Mouse (Mus musculus) G1E-ER4 (cell line): ENCODE measurements around the gene Gpc5. TPM values are rescaled to one million over a fixed set of nuclear protein-coding genes. Genes with fewer than 3 reads are reported as not detected.

Experiments used
- GATA1 ChIP-seq: IDR thresholded peaks from one replicate; pipeline ENCODE4 v1.8.0; 2012; ENCODE audit warnings: low read length, inconsistent platforms
- polyA plus RNA-seq: library from polyadenylated mRNA; stranded (reverse); fragments of >175 nt; gene quantifications from 2 replicates; pipeline ENCODE4 v1.2.3, GENCODE M21; 2012

Gpc5 gene
- polyA plus RNA-seq, 1 experiment = not detected

DNA sequence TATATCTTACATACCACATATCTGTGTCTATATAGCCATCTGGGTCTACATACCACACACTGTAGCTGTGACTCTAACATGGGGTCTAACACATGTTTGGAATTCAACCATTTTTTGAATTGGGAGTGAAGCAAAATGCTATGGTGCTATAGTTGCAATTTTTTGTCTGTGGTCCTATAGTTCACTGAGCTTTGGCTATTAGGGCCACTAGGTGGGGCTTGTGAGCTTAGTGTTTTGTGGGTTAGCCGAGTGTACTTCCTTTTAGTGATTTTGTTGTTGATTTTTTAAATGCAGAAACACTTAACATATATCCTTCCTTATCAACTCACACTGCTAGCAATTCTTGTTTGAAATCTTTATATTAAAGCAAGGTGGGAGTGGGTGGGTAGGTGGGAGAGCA lies 727.0 kb downstream of the Gpc5 start:
- TF ChIP-seq GATA1 = no peak

DNA sequence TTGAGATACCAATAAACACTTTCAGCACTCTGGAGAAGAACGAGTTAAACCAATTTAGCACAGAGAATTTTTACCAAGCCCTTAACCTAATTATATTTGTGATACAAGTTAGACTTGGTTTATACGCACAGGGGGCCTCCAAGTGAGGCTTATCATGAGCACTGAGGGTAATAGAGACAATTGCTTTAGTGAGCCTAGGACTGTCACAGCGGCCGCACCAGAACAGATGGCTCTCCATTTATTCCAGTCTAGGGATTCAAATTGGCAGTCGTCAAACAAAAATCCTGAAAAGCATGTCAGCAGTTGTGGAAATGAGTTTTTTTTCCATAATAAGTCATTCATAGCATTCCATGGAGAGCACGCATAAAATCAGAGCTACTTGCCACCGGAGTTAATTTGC lies 729.6 kb downstream of the Gpc5 start:
- no peak for TF ChIP-seq GATA1

DNA sequence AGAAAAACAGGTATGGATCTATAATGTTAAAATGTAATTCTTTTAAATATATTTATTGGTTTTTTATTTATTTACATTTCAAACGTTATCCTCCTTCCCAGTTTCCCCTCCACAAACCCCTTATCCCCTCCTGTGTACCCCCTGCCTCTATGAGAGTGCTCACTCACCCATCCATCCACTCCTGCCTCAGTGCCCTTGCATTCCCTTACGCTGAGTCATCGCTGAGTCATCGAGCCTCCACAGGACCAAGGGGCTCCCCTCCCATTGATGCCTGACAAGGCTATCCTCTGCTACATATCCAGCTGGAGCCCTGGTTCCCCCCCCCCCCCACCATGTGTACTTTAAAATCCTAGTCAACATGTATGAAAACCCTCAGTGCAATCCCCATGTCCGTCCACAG lies 738.5 kb downstream of the Gpc5 start:
- no peak for TF ChIP-seq GATA1

DNA sequence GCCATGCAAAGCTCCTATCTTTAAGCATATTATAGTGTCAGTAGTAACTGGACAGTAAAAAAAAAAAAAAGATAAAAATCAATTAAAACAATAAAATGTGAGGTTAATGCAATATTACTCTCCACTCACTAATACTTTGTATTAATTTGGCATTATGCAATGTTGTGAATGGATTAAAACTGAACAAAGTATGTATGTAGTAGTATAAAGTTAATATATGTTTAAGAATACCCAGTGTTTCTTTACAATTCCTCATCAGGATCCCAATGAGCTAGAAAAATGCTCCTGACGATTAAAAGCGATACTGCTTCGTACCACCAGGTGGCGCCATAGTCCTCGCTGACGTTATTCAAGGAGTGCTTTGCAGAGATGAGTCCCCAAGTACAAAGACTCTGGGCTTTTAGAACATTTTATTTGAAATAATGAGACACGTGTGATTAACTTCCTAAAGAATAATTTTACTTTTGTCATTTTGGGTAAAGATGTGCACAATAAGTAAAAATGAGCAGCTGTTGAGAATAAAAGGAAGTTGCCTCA lies 739.3 kb downstream of the Gpc5 start:
- TF ChIP-seq GATA1 = no peak

DNA sequence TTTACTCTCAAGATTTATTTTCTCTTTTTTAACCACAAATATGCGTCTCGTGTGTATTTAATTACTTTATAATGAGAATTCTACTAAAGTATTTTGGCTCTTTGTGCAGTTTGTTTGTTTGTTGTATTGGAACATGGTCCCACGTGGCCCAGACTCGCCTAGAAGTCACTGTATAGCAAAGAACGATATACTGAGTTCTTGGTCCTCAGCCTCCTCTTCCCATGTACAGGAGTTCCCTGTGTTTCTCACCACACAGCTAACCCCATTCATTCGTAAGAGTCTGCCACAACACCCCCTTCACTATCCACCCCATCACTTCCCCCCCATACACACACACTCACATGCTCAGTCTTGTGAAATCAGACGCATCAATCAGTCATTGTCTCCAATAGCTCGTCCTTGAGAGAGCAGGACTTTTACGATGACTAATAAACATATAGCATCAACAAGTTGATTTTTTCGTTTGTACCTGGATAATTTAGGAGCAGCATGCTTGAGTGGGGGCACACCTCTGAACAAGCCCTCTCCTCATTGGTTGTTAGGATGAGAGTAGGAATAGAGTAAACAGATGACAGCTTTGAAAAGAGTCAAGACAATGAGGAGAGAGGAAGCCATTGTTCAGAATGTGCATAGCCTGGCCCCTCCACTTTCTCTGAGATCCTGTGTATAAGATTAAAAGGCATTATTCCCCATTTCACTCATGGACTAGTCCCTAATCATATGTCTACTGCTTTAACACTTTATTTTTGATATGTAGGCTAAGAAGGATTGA lies 740.0 kb downstream of the Gpc5 start:
- no peak for TF ChIP-seq GATA1

DNA sequence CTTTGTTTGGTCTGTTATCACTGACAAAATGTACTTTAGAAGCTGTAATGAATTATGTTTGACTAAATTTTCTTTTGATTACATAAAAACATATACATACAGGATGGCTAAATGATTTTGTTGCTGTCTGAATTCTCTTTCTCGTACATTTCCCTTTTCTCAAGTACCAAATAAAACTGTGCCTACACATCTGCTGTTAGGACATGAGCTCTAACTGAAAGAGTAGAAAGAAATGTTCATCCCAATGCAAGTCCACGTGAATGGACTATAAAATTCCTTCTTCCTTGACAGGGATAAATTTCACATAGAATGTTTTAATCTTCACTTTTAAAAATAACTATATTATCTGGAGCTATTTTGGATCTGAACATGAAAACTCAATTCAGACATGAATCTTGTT lies 751.8 kb downstream of the Gpc5 start:
- TF ChIP-seq GATA1 = no peak

DNA sequence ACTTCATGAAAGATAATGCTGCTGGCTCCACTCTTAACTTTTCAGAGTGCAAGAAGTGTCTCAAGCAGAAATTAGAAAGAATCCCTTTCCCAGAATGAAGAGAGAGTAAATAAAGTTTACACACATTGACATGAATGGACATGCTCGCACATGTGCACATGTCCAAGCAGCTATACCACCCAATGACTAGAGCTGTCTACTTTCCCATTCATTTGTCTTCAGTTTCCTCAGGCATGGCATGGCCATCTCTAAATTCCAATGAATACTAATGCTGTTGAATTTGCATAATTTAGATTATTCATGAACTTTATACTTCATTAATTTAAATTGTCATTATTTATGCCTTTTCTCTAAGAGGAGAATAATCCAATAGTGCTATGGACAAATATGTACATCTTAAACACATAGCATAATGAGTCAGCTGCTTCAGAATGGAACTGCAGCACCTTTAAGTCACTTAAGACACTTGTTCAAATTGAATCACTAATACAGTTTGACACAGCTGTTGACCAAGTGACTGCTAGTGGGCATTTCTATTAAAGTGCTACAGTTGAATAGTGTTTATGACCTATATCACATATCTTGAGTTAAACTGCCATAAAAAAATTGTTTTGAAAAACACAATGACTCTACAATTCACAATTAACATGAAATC lies 752.9 kb downstream of the Gpc5 start:
- no peak for TF ChIP-seq GATA1

DNA sequence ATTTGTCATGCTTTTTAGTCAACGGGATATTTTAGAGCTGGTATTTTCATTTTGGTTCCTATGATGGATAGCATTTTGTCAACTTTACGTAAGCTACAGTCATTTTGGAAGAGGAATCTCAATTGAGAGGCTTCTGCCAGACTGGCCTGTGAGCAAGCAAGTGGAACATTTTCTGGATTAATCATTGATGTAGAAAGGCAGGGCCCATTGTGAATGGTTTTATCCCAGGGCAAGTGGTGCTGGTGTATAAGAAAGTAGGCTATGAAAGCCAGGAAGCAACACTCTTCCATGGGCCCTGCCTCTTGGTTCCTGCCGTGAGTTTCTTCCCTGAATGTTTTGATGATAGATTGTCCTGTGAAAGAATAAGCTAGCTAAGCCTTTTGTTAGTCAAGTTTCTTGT lies 777.1 kb downstream of the Gpc5 start:
- TF ChIP-seq GATA1 = no peak

DNA sequence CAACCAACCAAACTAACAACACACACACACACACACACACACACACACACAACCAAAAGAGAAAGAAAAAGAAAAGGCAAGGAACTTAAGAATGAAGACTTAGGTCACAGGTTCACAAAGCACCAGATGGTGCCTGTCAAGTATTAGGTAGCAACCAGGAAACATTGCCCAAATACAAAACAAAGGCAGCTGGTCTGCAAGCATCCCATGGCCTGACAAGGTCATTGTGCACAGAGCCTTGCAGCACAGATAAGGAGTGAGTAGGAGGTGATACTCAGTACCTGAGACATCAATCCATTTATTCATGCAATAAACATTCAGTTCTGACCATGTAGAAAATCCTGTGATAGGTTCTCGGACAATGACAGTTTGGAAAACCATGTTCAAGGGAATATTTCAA lies 884.0 kb downstream of the Gpc5 start:
- no peak for TF ChIP-seq GATA1

DNA sequence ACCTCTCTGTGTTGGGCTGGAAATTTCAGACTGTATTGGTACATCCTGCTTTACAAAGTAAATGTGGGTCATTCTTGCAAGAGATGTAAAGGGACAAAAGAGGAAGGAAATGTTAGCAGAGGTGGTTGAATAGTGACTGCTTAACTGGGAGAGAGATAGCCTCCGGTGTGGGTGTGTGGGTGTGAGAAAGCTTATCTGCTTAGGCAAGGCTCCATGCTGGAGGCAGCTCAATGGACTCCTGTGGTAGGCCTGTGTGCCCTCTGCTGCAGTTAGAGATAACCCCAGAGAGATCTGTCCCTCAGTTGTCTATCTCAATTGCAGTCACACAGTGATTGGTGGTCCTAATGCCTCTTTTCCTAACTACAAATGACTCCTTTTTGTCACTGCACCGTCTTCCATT lies 887.2 kb downstream of the Gpc5 start:
- peak; percentile 39 for TF ChIP-seq GATA1

DNA sequence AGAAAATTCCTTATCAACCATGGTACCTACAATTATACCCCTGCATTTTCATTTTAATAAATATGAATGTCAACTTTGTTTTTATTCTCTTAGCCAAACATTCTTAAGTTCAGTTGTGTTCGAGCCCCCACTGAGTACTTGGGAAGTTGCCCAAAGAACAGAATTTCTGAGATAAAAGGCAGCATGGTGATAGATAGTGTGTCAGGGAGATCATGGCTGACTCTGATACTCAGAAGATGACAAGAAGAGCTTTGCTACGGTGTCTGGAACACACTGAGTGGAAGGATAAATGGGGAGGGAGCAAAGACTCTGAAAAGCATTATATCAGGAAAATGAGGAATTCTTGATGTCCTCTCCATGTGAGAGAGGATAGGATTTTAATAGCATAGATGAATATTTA lies 898.7 kb downstream of the Gpc5 start:
- no peak for TF ChIP-seq GATA1

DNA sequence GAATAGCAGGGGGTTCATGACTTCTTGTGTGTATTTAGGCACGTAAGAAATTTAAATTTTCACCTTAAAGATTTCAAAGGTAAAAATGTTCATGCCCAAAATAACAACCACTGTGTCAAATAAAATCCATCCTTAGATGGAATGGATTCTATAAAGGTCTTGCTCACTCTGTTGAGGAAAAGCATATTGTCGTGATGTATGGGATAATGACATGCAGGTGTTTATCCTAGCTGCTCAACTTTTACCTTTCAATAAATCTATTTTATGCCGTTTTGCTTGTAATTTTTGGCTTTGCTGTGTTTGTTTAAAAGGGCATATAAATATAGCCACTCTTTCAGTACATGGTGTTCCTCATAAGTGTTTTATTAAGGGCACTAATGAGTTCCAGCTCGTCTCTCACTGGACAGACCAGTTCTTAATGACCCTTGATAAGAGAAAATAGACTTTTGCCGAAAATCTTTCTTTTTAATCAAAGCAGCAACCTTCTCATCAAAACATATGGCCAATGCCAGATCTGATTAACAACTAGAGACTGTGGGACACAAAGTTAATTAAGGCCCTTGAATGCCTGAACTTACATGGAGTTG lies 901.6 kb downstream of the Gpc5 start:
- no peak for TF ChIP-seq GATA1

DNA sequence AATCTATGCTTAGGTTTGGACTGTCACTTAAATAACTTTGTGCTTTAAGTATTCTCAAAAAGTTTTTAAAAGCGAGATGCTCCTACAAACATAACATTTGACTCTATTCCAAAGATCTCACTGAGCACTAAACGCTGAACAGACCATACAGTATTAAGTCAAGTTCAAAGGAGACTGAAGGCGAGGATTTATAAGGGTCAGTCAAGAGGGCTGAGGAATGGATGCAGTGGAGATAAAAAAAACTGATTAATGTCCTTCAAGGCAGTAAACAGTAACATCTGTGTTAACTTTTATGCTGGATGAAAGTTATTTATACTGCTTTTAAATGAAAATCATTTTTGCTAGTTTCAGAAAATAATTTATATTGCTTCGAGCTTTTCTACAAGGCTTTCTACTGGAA lies 906.9 kb downstream of the Gpc5 start:
- no peak for TF ChIP-seq GATA1

DNA sequence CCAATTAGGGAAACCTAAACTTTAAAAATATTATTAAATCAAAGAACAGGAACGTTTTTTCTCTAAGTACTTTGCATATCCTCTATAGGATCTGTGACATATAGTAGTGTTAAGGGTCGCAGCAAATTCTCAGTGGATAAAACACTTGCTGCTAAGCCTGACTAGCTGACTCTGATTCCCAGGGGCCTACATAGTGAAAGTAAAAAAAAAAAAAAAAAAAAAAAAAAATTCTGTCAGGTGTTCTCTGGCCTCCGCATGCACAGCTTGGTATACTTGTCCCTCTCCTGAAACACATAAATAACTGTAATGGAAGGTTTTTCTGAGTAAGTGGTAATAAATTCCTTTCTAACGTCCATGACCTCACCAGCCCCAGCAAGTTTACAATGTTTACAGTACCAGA lies 995.0 kb downstream of the Gpc5 start:
- no peak for TF ChIP-seq GATA1

DNA sequence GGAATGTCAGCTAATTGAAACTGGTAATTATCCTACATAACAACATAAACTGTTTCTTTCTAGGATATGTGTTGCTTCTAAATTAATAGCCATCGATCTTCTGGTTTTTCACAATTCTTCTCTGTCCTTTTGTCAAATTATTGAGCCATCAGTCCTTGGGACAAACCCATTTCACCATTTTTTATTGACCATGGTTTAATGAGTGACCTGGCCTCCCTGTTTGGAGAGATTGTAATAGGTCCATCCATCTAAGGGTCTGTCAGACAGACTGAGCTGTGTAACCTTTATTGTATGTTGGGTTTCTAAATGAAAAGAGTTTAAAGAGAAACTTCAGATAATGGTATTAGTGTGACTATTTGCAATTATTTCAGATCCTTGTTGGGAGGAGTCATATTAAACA lies 1035.9 kb downstream of the Gpc5 start:
- no peak for TF ChIP-seq GATA1

DNA sequence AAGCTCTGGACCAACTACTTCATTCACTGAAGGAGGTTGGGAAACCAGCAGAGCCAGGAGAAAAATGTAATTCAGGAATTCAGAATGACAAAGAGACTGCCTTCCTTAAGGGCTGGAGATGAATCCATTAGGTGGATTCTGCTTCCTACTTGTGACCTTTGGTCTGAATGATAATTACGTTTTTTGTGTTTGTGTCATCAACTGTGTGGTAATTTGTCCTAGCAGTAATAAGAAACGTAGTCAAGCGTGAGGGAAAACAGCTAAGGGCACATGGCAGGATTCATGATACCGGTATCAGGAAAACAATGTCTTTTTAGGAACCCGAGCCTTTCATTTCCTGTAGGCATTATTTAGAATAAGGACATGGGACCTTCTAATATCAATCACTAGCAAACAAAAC lies 1045.3 kb downstream of the Gpc5 start:
- no peak for TF ChIP-seq GATA1

DNA sequence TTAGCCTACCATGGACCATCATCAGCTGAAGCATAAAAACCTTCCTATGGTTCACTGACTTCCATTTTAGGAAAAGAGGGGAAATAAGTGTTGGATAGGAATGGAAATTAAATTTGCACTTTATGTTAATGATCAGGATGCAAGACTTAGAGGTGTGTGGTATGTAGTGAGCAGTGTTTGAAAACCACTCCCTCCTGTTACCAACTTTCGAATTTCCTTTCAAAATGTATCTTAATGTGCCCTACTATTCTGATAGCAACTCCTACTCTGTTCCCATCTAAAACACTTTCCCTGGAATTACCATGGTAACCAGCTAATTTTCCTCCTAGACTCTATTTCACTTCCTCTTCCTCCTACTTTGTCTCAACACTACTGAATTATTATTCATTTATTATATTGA lies 1045.8 kb downstream of the Gpc5 start:
- no peak for TF ChIP-seq GATA1
